Mouse (Mus musculus): ENCODE measurements around the gene Cib3. TPM values are rescaled to one million over a fixed set of nuclear protein-coding genes. Genes with fewer than 3 reads are reported as not detected.

Gene Cib3
- polyA plus RNA-seq, 2 experiments = not detected

DNA sequence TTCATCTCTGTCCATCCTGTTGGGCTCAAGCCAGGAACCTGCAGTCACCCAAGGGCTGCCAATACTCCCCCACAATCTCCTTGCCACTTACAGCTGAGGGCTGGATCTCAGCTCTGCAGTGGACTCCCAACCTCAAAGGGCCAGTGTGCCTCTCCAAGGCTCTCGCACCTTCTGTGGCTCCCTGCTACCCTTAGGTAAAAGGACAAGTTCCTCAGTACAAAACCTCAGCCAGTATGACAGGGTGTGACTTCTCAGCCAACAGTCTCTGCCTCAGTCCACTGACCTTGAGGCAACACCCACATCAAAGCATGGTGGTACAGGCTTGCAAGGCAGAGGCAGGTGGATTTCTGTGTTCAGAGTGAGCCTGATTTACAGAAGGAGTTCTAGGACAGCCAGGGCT lies 791 bp downstream of the Cib3 start:
- 81% methylated on average over 1 of the region's 1 CpGs for WGBS
- no peak for ATAC-seq (ENCODE audit: low FRiP score, low read depth)

GRCm38 (mm10) chr8:72210710-72211109 lies 1.9 kb downstream of the Cib3 start:
- ATAC-seq (ENCODE audit: low FRiP score, low read depth) (no peak), DNase-seq (ENCODE audit: low spot score) (no peak)
- H3K4me3 ChIP-seq (replicated peaks; ENCODE audit: low read length) = no peak overlapping the region
- no peaks in the 10 kb centered on the region for H3K4me1 ChIP-seq (ENCODE audit: control insufficient read depth, insufficient read depth, low read length)
- TF ChIP-seq POLR2A (IDR thresholded peaks at IDR 0.05; ENCODE audit: borderline replicate concordance, extremely low read depth, insufficient read depth, insufficient read length) = no peak
- no peaks in the 10 kb centered on the region for H3K9me3 ChIP-seq (ENCODE audit: control insufficient read depth, low read length)
- WGBS = 47% methylated on average over 2 of the region's 2 CpGs
- no peaks in the 10 kb centered on the region for H3K27me3 ChIP-seq (ENCODE audit: control insufficient read depth, insufficient read depth, low read length)
- no peak overlapping the region for H3K27ac ChIP-seq (replicated peaks; ENCODE audit: low read depth, low read length)
- no peak overlapping the region for H3K4me2 ChIP-seq (replicated peaks; ENCODE audit: low read depth, low read length, severe bottlenecking)
- H3K36me3 ChIP-seq (ENCODE audit: control insufficient read depth, insufficient read depth, low read length) = no peaks in the 10 kb centered on the region
- H3K9ac ChIP-seq (ENCODE audit: low read depth, low read length, severe bottlenecking) = no peak overlapping the region

More for the DNA sequence above, 791 bp downstream of the Cib3 start:
- Histone ChIP-seq H3K36me3 (ENCODE audit: control insufficient read depth, insufficient read depth, low read length) (no peaks in the 10 kb centered on the region), H3K27me3 (ENCODE audit: control insufficient read depth, insufficient read depth, low read length) (no peaks in the 10 kb centered on the region), H3K4me3 (replicated peaks; ENCODE audit: low read length) (no peak overlapping the region), H3K4me1 (ENCODE audit: control insufficient read depth, insufficient read depth, low read length) (no peaks in the 10 kb centered on the region), H3K9me3 (ENCODE audit: control insufficient read depth, low read length) (no peaks in the 10 kb centered on the region), H3K27ac (replicated peaks; ENCODE audit: low read depth, low read length) (no peak overlapping the region), H3K4me2 (replicated peaks; ENCODE audit: low read depth, low read length, severe bottlenecking) (no peak overlapping the region), H3K9ac (ENCODE audit: low read depth, low read length, severe bottlenecking) (no peak overlapping the region)
- DNase-seq (ENCODE audit: low spot score) = no peak
- no peak for TF ChIP-seq POLR2A (IDR thresholded peaks at IDR 0.05; ENCODE audit: borderline replicate concordance, extremely low read depth, insufficient read depth, insufficient read length)

DNA sequence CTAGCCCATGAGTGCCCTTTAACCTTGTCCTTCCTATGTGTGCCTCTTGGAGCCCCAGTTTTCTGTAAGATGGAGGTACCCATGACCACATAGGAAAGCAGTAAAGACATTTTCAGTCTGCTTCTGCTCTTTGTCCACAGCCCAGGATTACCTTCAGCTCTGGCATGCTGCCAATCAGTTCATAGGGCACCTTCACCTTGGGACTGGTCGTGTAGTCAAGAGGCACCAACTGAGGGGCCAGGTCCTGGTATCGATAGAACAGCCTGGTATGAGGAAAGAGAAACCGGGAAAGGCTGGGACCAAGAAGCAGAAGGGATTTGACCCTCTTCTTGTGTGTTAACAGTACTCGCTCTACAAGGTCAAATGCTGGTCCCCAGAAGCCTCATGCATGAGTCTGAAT lies 2.4 kb downstream of the Cib3 start:
- Histone ChIP-seq H3K9me3 (ENCODE audit: control insufficient read depth, low read length) (no peaks in the 10 kb centered on the region), H3K4me3 (replicated peaks; ENCODE audit: low read length) (no peak overlapping the region), H3K4me1 (ENCODE audit: control insufficient read depth, insufficient read depth, low read length) (no peaks in the 10 kb centered on the region), H3K27me3 (ENCODE audit: control insufficient read depth, insufficient read depth, low read length) (no peaks in the 10 kb centered on the region), H3K9ac (ENCODE audit: low read depth, low read length, severe bottlenecking) (no peak overlapping the region), H3K27ac (replicated peaks; ENCODE audit: low read depth, low read length) (no peak overlapping the region), H3K4me2 (replicated peaks; ENCODE audit: low read depth, low read length, severe bottlenecking) (no peak overlapping the region), H3K36me3 (ENCODE audit: control insufficient read depth, insufficient read depth, low read length) (no peaks in the 10 kb centered on the region)
- DNase-seq (ENCODE audit: low spot score) (no peak), ATAC-seq (ENCODE audit: low FRiP score, low read depth) (no peak)
- 73% methylated on average over 4 of the region's 4 CpGs for WGBS
- no peak for TF ChIP-seq POLR2A (IDR thresholded peaks at IDR 0.05; ENCODE audit: borderline replicate concordance, extremely low read depth, insufficient read depth, insufficient read length)

DNA sequence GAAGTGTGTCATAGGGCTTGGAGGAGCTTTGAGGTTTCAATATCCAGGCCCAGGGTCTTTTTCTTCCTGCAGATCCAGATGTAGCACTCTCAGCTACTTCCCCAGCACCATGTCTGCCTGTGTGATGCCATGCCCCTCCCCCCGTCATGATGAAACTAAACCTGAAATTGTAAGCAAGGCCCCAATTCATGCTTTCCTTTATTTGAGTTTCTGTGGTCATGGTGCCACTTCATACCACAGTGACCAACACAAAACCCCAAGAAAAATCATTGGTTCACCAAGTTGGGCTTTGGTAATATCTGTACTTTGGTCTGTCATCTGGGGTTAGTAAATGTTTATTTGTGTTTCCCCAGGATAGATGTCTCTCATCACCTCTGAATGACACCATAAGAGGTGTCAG lies 4.1 kb downstream of the Cib3 start:
- Histone ChIP-seq H3K4me1 (ENCODE audit: control insufficient read depth, insufficient read depth, low read length) (no peaks in the 10 kb centered on the region), H3K4me2 (replicated peaks; ENCODE audit: low read depth, low read length, severe bottlenecking) (no peak overlapping the region), H3K9ac (ENCODE audit: low read depth, low read length, severe bottlenecking) (no peak overlapping the region), H3K9me3 (ENCODE audit: control insufficient read depth, low read length) (no peaks in the 10 kb centered on the region; the same call in 1 of the 2 replicates), H3K27ac (replicated peaks; ENCODE audit: low read depth, low read length) (no peak overlapping the region), H3K4me3 (replicated peaks; ENCODE audit: low read length) (no peak overlapping the region), H3K36me3 (ENCODE audit: control insufficient read depth, insufficient read depth, low read length) (no peaks in the 10 kb centered on the region), H3K27me3 (ENCODE audit: control insufficient read depth, insufficient read depth, low read length) (no peaks in the 10 kb centered on the region)
- DNase-seq (ENCODE audit: low spot score) (no peak), ATAC-seq (ENCODE audit: low FRiP score, low read depth) (no peak)
- TF ChIP-seq POLR2A (IDR thresholded peaks at IDR 0.05; ENCODE audit: borderline replicate concordance, extremely low read depth, insufficient read depth, insufficient read length) = no peak
- WGBS = 80% methylated on average over 1 of the region's 1 CpGs

DNA sequence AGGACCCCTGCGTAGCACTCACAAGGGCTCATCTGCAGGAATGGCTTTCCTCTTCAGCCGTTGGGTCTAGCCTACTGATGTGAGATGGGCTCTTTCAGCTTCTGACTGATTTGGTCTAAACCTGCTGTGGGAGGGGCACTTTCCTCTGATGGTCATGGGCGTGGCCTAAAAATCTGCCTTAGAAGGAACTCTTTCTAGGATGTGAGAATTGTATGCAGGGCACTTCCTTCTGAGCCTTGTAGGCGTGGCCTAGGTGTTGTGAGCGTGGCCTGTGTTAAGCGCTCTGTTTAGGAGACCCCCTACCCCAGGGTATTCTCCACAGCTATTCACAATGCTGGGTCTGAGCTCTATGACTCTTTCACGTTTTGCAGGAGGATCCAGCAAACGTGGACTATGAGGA lies 14.6 kb downstream of the Cib3 start:
- Histone ChIP-seq H3K9ac (ENCODE audit: low read depth, low read length, severe bottlenecking) (no peak overlapping the region), H3K4me2 (replicated peaks; ENCODE audit: low read depth, low read length, severe bottlenecking) (no peak overlapping the region), H3K36me3 (ENCODE audit: control insufficient read depth, insufficient read depth, low read length) (no peaks in the 10 kb centered on the region), H3K4me3 (replicated peaks; ENCODE audit: low read length) (no peak overlapping the region), H3K27ac (replicated peaks; ENCODE audit: low read depth, low read length) (no peak overlapping the region), H3K9me3 (ENCODE audit: control insufficient read depth, low read length) (peaks cover 9% of the 10 kb centered on the region), H3K27me3 (ENCODE audit: control insufficient read depth, insufficient read depth, low read length) (no peaks in the 10 kb centered on the region), H3K4me1 (ENCODE audit: control insufficient read depth, insufficient read depth, low read length) (no peaks in the 10 kb centered on the region)
- ATAC-seq (ENCODE audit: low FRiP score, low read depth) (no peak), DNase-seq (ENCODE audit: low spot score) (no peak)
- WGBS = 56% methylated on average over 8 of the region's 8 CpGs
- no peak for TF ChIP-seq POLR2A (IDR thresholded peaks at IDR 0.05; ENCODE audit: borderline replicate concordance, extremely low read depth, insufficient read depth, insufficient read length)

- no peak for ATAC-seq (ENCODE audit: low FRiP score, low read depth)
- Histone ChIP-seq H3K4me2 (replicated peaks; ENCODE audit: low read depth, low read length, severe bottlenecking) (no peak overlapping the region), H3K4me1 (ENCODE audit: control insufficient read depth, insufficient read depth, low read length) (no peaks in the 10 kb centered on the region), H3K9ac (ENCODE audit: low read depth, low read length, severe bottlenecking) (no peak overlapping the region), H3K27ac (replicated peaks; ENCODE audit: low read depth, low read length) (no peak overlapping the region), H3K36me3 (ENCODE audit: control insufficient read depth, insufficient read depth, low read length) (no peaks in the 10 kb centered on the region), H3K27me3 (ENCODE audit: control insufficient read depth, insufficient read depth, low read length) (no peaks in the 10 kb centered on the region), H3K9me3 (ENCODE audit: control insufficient read depth, low read length) (no peaks in the 10 kb centered on the region), H3K4me3 (replicated peaks; ENCODE audit: low read length) (no peak overlapping the region)
- TF ChIP-seq POLR2A (IDR thresholded peaks at IDR 0.05; ENCODE audit: borderline replicate concordance, extremely low read depth, insufficient read depth, insufficient read length) = no peak
- no peak for DNase-seq (ENCODE audit: low spot score)
Measured at GRCm38 (mm10) chr8:72192065-72192464, 20.6 kb downstream of the Cib3 start.

Data from limb, embryonic 14.5 days (tissue).